Mouse (Mus musculus) retina, embryonic 14.5 days (tissue): ENCODE measurements around the gene Anapc7.
A peak's percentile ranks its signal among the peaks of the same experiment; 100 is the strongest.
"Not testable (repeated sequence)": the region's sequence is repeated elsewhere in the genome, so short reads cannot be mapped to it uniquely, and the experiment has no call there.

Source experiments
- DNase-seq: peaks from one replicate; pipeline ENCODE4 v3.0.0-alpha.2; 2015; ENCODE audit warnings: low spot score

Anapc7 gene

GRCm38 (mm10) chr5:122409692-122410645 is 11.5 kb upstream of the Anapc7 start:
- peak; percentile 13 for DNase-seq

GRCm38 (mm10) chr5:122411892-122412291 is 9.6 kb upstream of the Anapc7 start:
- no peak for DNase-seq

GRCm38 (mm10) chr5:122412826-122413225 is 8.7 kb upstream of the Anapc7 start:
- no peak for DNase-seq

GRCm38 (mm10) chr5:122414351-122414750 is 7.1 kb upstream of the Anapc7 start:
- DNase-seq = no peak

- DNase-seq = no peak
Observed at GRCm38 (mm10) chr5:122415465-122415864, 6.0 kb upstream of the Anapc7 start.

DNA sequence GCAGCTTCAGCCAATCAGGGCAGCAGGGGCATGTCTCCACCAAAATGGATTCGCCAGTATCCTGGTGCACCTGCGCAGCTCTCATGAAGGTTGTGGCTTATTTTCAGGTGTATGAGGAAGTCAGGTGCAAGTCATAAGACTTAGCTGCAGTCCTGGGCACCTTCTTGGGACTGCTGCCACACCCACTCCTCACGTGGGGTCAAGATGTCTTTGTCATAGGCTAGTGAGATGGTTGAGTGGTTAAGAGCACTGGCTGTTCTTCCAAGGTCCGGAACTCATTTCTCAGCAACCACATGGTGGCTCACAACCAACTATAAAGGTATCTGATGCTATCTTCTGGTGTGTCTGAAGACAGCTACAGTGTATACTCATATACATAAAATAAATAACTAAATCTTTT is 817 bp upstream of the Anapc7 start:
- not testable (repeated sequence) for DNase-seq

- peak; percentile 94 for DNase-seq
Observed at GRCm38 (mm10) chr5:122422071-122422964, 825 bp downstream of the Anapc7 start.

DNA sequence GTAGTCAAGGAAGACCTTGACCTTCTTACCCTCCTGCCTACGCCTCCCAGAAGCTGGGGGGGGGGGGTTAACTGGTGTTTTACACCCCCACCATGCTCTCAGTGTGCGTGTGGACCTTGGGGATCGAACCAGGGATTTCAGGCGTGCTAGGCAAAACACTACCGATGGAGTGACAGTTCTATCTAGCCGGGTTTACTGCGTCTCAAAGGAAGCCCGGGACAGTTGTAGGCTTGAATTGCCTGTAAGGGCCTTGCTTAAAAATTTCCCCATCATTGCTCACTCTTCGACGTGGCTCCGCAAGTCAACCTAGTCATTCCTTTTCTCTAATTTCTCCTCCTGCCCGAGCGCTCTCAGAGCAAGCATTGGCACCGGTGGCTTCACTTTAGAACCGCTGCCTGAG is 1.6 kb downstream of the Anapc7 start:
- peak; percentile 3 for DNase-seq

- DNase-seq = no peak
Observed at GRCm38 (mm10) chr5:122425550-122425949, 4.1 kb downstream of the Anapc7 start.

DNA sequence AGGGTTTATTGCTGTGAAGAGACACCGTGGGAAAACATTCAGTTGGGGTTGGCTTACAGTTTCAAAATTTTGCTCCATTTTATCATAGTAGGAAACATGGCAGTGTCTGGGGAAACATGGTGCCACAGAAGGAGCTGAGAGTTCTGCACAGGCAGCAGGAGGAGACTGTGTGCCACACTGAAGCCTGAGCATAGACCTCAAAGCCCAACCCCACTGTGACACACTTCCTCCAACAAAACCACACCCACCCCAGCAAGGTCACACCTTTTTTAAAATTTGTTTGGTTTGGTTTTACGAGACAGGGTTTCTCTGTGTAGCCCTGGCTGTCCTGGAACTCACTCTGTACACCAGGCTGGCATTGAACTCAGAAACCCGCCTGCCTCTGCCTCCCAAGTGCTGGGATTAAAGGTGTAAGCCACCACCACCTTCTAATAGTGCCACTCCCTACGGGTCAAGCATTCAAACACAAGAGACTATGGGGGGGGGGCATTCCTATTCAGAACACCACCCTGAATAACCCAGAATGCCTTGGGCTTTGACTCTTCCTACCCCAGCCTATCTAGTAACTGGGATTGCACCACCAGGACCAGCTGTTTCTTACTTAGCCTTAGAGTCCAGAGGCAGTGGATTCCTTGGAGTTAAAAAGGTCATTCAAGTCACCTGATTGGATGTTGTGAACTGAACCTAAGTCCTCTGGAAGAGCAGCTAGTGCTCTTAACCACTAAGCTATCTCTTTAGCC is 8.7 kb downstream of the Anapc7 start:
- DNase-seq = no peak

GRCm38 (mm10) chr5:122431221-122431620 is 9.7 kb downstream of the Anapc7 start:
- DNase-seq = no peak

DNA sequence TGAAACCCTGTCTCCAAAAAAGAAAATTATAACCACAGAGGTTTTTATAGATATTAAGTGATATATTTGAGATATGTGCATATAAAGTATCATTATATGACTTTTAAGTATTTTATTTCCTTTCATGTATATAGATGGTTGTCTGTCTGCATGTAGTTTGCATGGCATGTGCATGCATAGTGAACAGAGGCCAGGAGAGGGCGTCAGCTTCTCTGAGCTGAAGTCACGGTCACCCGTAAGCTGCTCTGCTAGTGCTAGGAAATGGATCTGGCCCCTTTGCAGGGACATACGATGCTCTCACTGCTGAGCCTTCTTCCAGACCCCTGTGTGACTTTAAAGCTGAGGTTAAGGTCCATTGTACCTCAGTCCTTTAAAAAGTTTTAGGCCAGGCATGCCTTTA is 13.0 kb downstream of the Anapc7 start:
- DNase-seq = no peak

DNA sequence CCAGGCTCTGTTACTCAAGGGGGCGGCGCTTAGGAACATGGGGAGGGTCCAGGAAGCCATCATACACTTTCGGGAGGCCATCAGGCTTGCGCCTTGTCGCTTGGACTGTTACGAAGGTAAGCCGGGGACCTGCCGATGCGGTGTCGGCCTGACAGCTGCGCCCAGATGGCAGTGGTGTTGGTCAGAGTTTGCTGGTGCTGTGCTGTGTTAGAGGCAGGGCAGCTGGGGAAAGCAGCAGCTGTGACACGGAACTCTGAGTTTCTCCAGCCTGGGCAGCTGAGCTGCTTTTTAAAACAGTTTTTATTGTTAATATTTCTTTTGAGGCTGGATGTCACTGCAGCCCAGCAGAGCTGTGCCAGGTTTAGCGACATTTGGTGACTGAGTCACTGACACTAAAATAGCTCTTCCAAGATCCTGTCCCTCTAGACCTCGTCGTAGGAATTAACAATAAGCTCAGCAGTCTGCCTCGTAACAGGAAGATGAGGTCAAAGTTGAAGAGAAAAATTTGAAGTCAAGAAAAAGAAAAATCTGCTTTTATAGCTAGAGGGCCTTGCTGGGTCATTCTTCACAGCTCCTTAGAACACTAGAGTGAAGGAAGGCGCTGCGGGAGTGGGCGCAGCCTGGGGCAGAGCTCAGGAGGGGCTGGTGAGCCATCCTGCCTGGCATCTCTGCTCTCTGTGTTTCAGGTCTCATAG is 18.1 kb downstream of the Anapc7 start:
- DNase-seq = no peak

- DNase-seq = no peak
Observed at GRCm38 (mm10) chr5:122440095-122440630, 18.7 kb downstream of the Anapc7 start.

- DNase-seq = no peak
Observed at GRCm38 (mm10) chr5:122444492-122444891, 23.0 kb downstream of the Anapc7 start.

- DNase-seq = no peak
Observed at GRCm38 (mm10) chr5:122445051-122445610, 23.6 kb downstream of the Anapc7 start.

GRCm38 (mm10) chr5:122447857-122448256 is 26.4 kb downstream of the Anapc7 start:
- DNase-seq = no peak

DNA sequence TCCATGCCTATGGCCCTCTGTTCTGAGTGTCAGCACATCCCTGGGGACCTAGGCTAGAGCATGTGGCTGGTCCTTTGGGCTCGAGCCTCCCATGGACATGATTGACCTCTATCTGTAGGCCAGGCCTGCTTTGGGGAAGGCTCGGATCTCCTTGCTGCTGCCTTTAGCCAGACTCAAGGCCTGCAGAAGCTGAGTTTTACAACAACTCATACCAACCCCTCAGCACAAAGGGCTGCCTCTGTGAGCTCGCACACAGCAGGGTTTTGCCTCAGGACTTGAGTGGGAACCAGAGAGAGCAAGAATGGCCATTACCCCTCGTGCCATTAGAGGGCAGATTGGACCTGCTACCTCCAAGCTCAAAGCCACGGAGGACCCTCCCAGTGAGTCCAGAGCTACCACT is 27.4 kb downstream of the Anapc7 start:
- no peak for DNase-seq

DNA sequence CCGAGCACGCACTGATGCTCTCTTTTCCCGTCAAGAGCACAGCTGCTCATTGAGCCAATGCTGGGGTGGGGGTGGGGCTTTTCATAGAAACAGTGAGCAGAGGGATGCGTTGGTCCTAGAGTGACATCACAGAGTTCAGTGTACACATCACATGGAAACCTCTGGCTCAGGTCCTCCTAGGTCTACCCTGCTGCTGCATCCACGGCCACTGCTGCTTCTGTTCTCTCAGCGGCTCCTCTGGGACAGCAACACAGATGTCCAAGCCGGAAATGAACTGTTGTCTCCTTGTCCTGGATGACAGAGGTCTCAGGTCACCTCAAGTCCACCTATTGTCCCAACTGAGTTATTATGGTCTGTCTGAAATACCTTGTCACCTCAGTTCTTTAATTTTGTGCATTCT is 28.5 kb downstream of the Anapc7 start:
- DNase-seq = peak; percentile 36

GRCm38 (mm10) chr5:122450913-122451317 is 29.4 kb downstream of the Anapc7 start:
- no peak for DNase-seq

- no peak for DNase-seq
Observed at GRCm38 (mm10) chr5:122451324-122451723, 29.8 kb downstream of the Anapc7 start.
